Mouse (Mus musculus) liver, adult (tissue): Measurements from ENCODE around the gene Flnb.

ENCODE experiments used
- GATA4 ChIP-seq: IDR thresholded peaks from 2 replicates; pipeline ENCODE4 v1.6.1; 2014; ENCODE audit warnings: mild to moderate bottlenecking, low read length; ENCODE audit not compliant: insufficient replicate concordance

Gene Flnb

GRCm38 (mm10) chr14:7934166-7934565, 116.4 kb downstream of the Flnb start:
- no peak for TF ChIP-seq GATA4

DNA sequence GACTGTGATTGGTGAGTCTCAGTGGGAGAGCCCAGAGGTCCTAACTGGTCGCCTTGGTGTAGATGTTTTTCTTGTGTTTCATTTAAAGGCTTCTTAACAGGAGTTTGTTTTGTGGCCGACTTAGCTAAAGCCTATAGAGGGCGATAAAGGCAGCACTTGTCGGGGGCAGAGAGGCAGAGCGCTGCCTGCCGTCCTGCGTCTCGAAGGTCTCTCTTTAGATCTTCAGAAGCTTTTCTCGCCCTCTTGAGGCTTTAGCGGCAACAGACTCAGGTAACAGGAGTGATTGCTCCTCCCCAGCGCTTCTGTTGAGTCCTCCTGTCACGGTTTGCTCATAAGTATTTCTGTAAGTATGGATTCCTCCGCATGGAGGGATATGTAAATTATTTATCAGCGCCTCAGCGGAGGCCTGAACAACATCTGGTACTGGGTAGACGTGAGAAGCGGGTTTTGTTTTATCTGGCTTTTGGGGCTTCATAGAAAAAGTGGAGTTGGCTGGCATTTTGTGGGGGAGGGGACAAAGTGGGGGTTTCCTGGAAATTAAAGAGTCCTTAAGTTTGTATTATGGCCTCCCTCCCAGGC, 119.4 kb downstream of the Flnb start:
- TF ChIP-seq GATA4 = no peak

DNA sequence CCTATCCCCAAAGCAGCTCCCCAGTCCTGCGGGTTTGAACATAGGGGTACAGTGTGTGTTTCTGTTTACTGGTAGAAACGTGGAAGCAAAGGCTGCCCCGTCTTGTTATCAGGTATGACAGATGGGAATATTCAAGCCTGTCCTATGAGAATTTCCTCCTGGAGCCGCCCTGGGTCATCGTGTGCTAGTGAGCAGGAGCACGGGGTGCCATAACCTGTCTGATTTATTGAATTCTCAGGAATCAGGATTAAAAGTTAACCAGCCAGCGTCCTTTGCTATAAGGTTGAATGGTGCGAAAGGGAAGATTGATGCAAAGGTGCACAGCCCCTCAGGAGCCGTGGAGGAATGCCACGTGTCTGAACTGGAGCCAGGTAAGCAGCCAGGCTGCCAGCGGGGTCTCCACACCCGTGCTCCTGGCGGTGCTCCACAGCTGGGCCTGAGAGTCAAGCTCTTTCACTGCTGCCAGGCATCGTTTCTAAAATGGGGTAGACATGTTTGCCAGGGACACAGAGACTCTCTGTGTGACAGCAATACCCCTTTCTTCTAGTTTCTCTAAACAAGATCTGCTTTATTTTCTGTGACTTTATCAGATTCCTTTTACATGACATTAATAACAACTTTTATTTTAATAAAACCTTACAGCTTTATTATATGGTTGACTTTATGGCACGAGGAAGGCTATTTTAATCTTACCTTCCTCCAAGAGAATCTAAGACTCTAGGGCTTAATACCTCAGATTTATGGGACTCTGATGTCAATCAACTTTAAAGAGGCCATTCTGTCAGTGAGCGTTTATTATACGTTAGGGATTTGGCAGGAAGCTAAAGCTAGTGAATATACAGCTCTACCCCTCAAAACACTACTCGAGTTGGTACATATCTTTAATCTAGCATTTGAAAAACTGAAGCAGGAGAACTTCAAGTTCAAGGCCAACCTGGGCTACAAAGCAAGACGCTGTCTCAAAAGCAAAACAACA, 121.3 kb downstream of the Flnb start:
- TF ChIP-seq GATA4 = no peak

GRCm38 (mm10) chr14:7941413-7941812, 123.7 kb downstream of the Flnb start:
- TF ChIP-seq GATA4 = no peak

GRCm38 (mm10) chr14:7943101-7943800, 125.5 kb downstream of the Flnb start:
- no peak for TF ChIP-seq GATA4

DNA sequence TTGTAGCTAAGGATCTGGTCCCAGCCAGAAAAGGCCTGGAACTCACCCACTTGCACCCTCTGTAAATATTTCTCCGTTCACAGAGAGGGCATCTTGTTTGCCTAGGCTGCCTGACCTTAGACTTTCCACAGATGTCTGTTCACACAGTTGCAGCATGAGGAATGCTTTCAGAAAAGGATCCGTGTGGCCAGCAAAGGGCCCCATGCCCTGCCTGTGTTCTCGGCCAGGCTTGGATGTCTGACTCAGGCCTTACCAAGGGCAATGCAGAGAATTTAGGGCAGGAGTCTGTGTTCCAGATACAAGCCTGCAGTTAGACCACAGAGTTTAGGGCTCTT, 126.0 kb downstream of the Flnb start:
- TF ChIP-seq GATA4 = no peak

DNA sequence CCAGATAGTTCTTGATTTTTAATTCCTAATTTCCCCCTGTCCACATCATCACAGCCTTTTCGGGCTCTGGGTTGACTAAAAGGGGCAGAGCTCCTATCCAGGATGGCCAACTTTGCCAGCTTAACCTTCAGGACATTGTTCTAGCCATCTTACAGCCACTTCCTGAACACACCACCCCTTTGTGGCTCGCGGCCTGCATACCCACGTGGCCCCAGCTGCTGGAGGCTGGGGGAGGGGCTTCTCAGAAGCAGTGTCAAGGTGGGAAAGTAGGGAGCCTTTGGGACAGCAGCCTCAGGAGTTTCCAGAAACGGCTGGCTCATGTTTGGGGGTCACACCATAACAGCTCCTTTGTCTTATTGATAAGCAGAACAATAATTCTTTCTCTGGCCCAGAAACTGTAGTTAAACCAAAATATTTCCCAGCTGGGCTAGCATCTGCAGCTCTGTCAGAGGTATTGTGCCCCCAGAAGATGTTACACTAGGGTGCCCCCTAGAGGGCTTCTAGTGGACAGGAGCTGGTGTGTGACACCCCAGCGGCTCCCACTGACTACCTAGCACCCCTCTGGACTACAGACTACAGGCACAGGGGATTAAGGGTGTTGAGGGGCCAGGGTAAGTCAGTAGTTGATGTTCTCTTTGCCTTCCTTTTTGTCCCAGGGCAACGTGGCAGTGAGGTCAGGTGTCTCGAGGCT, 126.7 kb downstream of the Flnb start:
- TF ChIP-seq GATA4 = no peak

DNA sequence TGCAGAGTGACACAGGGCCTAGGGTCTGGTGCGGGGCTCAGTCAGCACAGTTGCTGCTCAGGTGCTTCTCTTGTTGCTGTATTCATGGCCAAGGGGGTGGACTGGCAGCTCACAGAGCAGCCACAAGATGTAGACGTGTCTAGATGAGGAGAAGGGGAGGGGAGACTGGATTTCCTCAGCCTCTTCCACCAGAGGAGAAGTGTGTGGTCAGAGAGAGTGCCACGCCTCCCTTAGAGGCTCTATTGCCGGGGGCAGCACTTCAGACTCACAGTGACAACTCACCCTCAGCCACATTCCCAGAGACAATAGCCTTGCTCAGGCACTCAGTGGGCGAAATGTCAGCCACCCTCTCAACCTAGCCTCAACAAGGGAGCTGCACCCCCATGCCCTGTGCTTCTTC, 127.5 kb downstream of the Flnb start:
- TF ChIP-seq GATA4 = no peak

- no peak for TF ChIP-seq GATA4
Observed at GRCm38 (mm10) chr14:7951234-7951633, 133.5 kb downstream of the Flnb start.

- TF ChIP-seq GATA4 = peak; percentile 92; the same call in 1 of the 2 replicates
Observed at GRCm38 (mm10) chr14:7952610-7953254, 135.0 kb downstream of the Flnb start.

DNA sequence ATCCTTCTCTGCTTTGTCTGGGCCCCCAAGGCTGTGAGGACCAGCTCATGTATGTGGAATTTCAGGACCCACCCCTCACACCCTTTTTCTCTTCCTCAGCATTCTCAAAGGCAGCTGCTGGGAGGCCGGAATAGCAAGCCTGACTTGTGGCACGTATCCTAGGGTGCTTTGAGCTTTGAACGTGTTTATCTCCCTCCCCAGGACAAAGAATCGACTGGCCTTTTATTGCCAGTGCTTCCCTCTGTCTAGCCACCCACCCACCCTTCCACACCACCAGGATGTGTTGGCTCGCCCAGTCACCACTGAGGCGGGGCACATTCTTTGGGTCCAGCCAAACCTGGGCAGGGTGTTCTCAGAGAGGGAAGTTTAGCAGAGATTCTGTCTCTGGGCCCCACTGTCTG, 136.3 kb downstream of the Flnb start:
- TF ChIP-seq GATA4 = no peak

- TF ChIP-seq GATA4 = no peak
Observed at GRCm38 (mm10) chr14:7956427-7956826, 138.7 kb downstream of the Flnb start.

DNA sequence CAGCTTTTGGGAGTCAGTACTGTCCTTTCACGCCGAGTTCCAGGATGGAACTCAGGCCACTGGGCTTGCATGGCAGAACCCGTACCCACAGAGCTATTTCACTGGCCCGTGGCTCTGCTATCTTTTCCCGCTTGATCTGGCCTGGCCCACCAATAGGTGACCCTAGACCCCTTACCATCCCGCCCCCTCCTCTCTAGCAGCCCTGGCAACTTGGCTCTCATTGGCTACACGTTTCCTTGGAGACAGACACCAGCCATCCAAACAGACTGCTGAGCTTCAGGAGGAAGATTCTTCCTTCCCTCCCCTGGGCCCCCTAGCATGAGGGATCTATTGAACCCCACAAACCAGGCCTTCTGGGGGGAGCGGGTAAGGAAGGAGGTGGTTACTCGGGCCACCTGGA, 139.3 kb downstream of the Flnb start, which contains the start of gene Gm45521:
Gene Gm45521, plus strand, starts transcription at position 240 of the 400 bp plus-strand sequence.
- no peak for TF ChIP-seq GATA4

- no peak for TF ChIP-seq GATA4
Observed at GRCm38 (mm10) chr14:7960616-7961015, 142.9 kb downstream of the Flnb start.

- TF ChIP-seq GATA4 = no peak
Observed at GRCm38 (mm10) chr14:7961714-7962113, 144.0 kb downstream of the Flnb start.

GRCm38 (mm10) chr14:7962626-7963025, 144.9 kb downstream of the Flnb start:
- TF ChIP-seq GATA4 = no peak
